Comparison of ENCODE assay signal across 1 mouse cellular context in genomic region chr15:79427516-79427915, GRCm38 (mm10).
TF ChIP-seq lines count a peak whose summit lies in the region.

No protein-coding gene starts in this region.

TF ChIP-seq in MEL, 35 proteins besides CTCF, POLR2A, EP300 and RAD21 (continued from another document):
- TF ChIP-seq TCF12 (IDR thresholded peaks at IDR 0.05; ENCODE audit: low read depth, low read length) (peak; percentile 94), SMC3 (IDR thresholded peaks at IDR 0.05; ENCODE audit: low read depth, low read length) (no peak), TAL1 (IDR thresholded peaks at IDR 0.05; ENCODE audit: low read length) (peak; percentile 75), BHLHE40 (IDR thresholded peaks at IDR 0.05; ENCODE audit: borderline replicate concordance, low read depth, low read length) (peak; percentile 58; the same call in 1 of the 2 replicates), ZC3H11A (IDR thresholded peaks at IDR 0.05; ENCODE audit: low read depth, low read length) (no peak), MEF2A (IDR thresholded peaks at IDR 0.05; ENCODE audit: extremely low read depth, insufficient replicate concordance, low read depth, low read length, poor library complexity, severe bottlenecking) (no peak), POLR2AphosphoS5 (IDR thresholded peaks at IDR 0.05; ENCODE audit: borderline replicate concordance, low read depth, low read length) (no peak), USF2 (IDR thresholded peaks at IDR 0.05; ENCODE audit: borderline replicate concordance in 1 of 2, insufficient read depth in 1 of 2, low read depth in 1 of 2, low read length in 2 of 2) (no peak), HCFC1 (IDR thresholded peaks at IDR 0.05; ENCODE audit: low read depth, low read length) (no peak), MXI1 (IDR thresholded peaks at IDR 0.05; ENCODE audit: low read depth, low read length) (no peak; the same call in 1 of the 2 replicates)
